ENCODE assay signal across 9 mouse cellular contexts in the genomic region with DNA sequence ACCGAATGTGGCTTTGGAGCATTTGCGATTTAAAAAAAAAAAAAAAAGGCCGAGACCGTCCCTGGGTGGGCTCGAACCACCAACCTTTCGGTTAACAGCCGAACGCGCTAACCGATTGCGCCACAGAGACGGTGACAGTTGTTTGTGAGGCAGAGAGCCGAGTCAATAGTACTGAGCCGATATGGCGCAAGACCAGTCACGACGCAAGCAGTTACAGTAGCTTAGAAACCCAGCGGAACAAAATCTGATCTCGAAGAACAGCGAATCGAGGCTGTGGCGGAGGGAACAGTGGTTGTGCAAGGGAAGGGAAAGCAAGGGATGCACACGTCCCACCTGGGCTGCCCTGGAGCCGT. TPM values are rescaled to one million over a fixed set of nuclear protein-coding genes. Genes with fewer than 3 reads are reported as not detected.
DNase-seq lines count a peak whose midpoint lies in the region; ATAC-seq and TF ChIP-seq lines count a peak whose summit lies in the region.
"Had no signal": no experiment of that assay in that cellular context is flagged by ENCODE, and none has a peak within 500 bp of the region (broad histone marks: within the 10 kb centered on the region; RNA-seq: fewer than 3 reads in every experiment).

No protein-coding gene starts in this region.

- DNase-seq in frontal cortex, adult 2 months (ENCODE audit: extremely low spot score in 1 of 2, low spot score in 1 of 2), result peak; percentile 78 to 96
- DNase-seq in embryonic facial prominence, embryonic 10.5 days (ENCODE audit: low spot score), result peak; percentile 87
- DNase-seq in heart, adult 18-20 months, result peak; percentile 91 to 96
- DNase-seq in kidney, adult 2 months, result peak; percentile 92
- peak; percentile 68 for DNase-seq in limb, embryonic 14.5 days (ENCODE audit: low spot score)
- DNase-seq in spleen, adult 2 months (ENCODE audit: low read depth in 1 of 2, low spot score in 2 of 2), result peak; percentile 75 to 85

- ATAC-seq in frontal cortex, adult (ENCODE audit: low TSS enrichment), result no peak
- no peak for ATAC-seq in limb, embryonic 14.5 days (ENCODE audit: low FRiP score, low read depth)
- ATAC-seq in midbrain, embryonic 16.5 days, result peak; percentile 9

- H3K36me3 ChIP-seq in embryonic facial prominence, embryonic 10.5 days (replicated peaks), result peaks cover 29% of the 10 kb centered on the region
- H3K36me3 ChIP-seq in kidney, adult 2 months (ENCODE audit: control insufficient read depth, insufficient read depth, low read length), result no peaks in the 10 kb centered on the region
- peaks cover 22% of the 10 kb centered on the region for H3K36me3 ChIP-seq in limb, embryonic 14.5 days (ENCODE audit: control insufficient read depth, insufficient read depth, low read length)
- H3K36me3 ChIP-seq in midbrain, embryonic 16.5 days (ENCODE audit: control insufficient read depth, insufficient read depth, low read length), result peaks cover 7% of the 10 kb centered on the region
- peaks cover 6% of the 10 kb centered on the region for H3K36me3 ChIP-seq in spleen, adult 2 months (ENCODE audit: control insufficient read depth, insufficient read depth, low read length)

- H3K9ac ChIP-seq in limb, embryonic 14.5 days (ENCODE audit: low read depth, low read length, severe bottlenecking), result peak overlapping the region; percentile 55
- peak overlapping the region; percentile 78 for H3K9ac ChIP-seq in midbrain, embryonic 16.5 days (ENCODE audit: low read depth, low read length)

- no peak for TF ChIP-seq CTCF in kidney, adult 2 months (conservative IDR thresholded peaks at IDR 0.05; ENCODE audit: insufficient read depth, insufficient read length, low read depth, low read length)
- no peak for TF ChIP-seq CTCF in spleen, adult 2 months (IDR thresholded peaks at IDR 0.05; ENCODE audit: extremely low read depth, insufficient read depth, insufficient read length, insufficient replicate concordance)

- peaks cover 39% of the 10 kb centered on the region for H3K4me1 ChIP-seq in embryonic facial prominence, embryonic 10.5 days
- peaks cover 13% of the 10 kb centered on the region; the same call in 1 of the 2 replicates for H3K4me1 ChIP-seq in kidney, adult 2 months (ENCODE audit: control insufficient read depth, insufficient read depth, low read length)
- peaks cover 23% of the 10 kb centered on the region for H3K4me1 ChIP-seq in limb, embryonic 14.5 days (ENCODE audit: control insufficient read depth, insufficient read depth, low read length)
- H3K4me1 ChIP-seq in midbrain, embryonic 16.5 days (ENCODE audit: control insufficient read depth, insufficient read depth, low read length), result peaks cover 26% of the 10 kb centered on the region
- peaks cover 13% of the 10 kb centered on the region; the same call in 1 of the 2 replicates for H3K4me1 ChIP-seq in spleen, adult 2 months (ENCODE audit: control insufficient read depth, insufficient read depth, insufficient read length)

- peak overlapping the region; percentile 94 for H3K4me3 ChIP-seq in embryonic facial prominence, embryonic 10.5 days
- H3K4me3 ChIP-seq in kidney, adult 2 months (ENCODE audit: insufficient read depth, low read depth, low read length), result peak overlapping the region; percentile 78
- H3K4me3 ChIP-seq in limb, embryonic 14.5 days (replicated peaks; ENCODE audit: low read length), result peak overlapping the region; percentile 81
- H3K4me3 ChIP-seq in midbrain, embryonic 16.5 days (ENCODE audit: low read depth, low read length), result peak overlapping the region; percentile 52
- peak overlapping the region; percentile 85 for H3K4me3 ChIP-seq in spleen, adult 2 months (ENCODE audit: extremely low read depth, insufficient read depth, insufficient read length)

- no peaks in the 10 kb centered on the region; the same call in 1 of the 2 replicates for H3K27me3 ChIP-seq in embryonic facial prominence, embryonic 10.5 days (replicated peaks; ENCODE audit: low read depth, poor library complexity, severe bottlenecking)
- no peaks in the 10 kb centered on the region for H3K27me3 ChIP-seq in kidney, adult 2 months (replicated peaks; ENCODE audit: control insufficient read depth, insufficient read depth, low read length)
- H3K27me3 ChIP-seq in limb, embryonic 14.5 days (ENCODE audit: control insufficient read depth, insufficient read depth, low read length), result no peaks in the 10 kb centered on the region
- no peaks in the 10 kb centered on the region for H3K27me3 ChIP-seq in midbrain, embryonic 16.5 days (ENCODE audit: control insufficient read depth, insufficient read depth, low read depth, low read length)
- peaks cover 13% of the 10 kb centered on the region for H3K27me3 ChIP-seq in spleen, adult 2 months (ENCODE audit: control insufficient read depth, insufficient read depth, low read length)
- H3K27me3 ChIP-seq: Patski had no signal

- peak overlapping the region; percentile 85 for H3K4me2 ChIP-seq in limb, embryonic 14.5 days (replicated peaks; ENCODE audit: low read depth, low read length, severe bottlenecking)
- peak overlapping the region; percentile 66 for H3K4me2 ChIP-seq in midbrain, embryonic 16.5 days (ENCODE audit: low read length)

- no peaks in the 10 kb centered on the region for H3K9me3 ChIP-seq in embryonic facial prominence, embryonic 10.5 days
- H3K9me3 ChIP-seq in limb, embryonic 14.5 days (ENCODE audit: control insufficient read depth, low read length), result no peaks in the 10 kb centered on the region
- no peaks in the 10 kb centered on the region for H3K9me3 ChIP-seq in midbrain, embryonic 16.5 days (replicated peaks; ENCODE audit: control insufficient read depth, low read length, poor library complexity, severe bottlenecking)

- no peak for TF ChIP-seq POLR2A in kidney, adult 2 months (IDR thresholded peaks at IDR 0.05; ENCODE audit: low read depth, low read length)
- TF ChIP-seq POLR2A in limb, embryonic 14.5 days (IDR thresholded peaks at IDR 0.05; ENCODE audit: borderline replicate concordance, extremely low read depth, insufficient read depth, insufficient read length), result no peak
- no peak for TF ChIP-seq POLR2A in spleen, adult 2 months (IDR thresholded peaks at IDR 0.05; ENCODE audit: low read depth, low read length)

- WGBS in embryonic facial prominence, embryonic 10.5 days, result under 1% methylated on average over 24 of the region's 24 CpGs
- under 1% methylated on average over 24 of the region's 24 CpGs for WGBS in kidney, adult 2 months
- 2% methylated on average over 24 of the region's 24 CpGs for WGBS in limb, embryonic 14.5 days
- WGBS in midbrain, embryonic 16.5 days, result under 1% methylated on average over 24 of the region's 24 CpGs
- WGBS in spleen, adult 2 months, result under 1% methylated on average over 24 of the region's 24 CpGs

- peak overlapping the region; percentile 82 for H3K27ac ChIP-seq in embryonic facial prominence, embryonic 10.5 days (replicated peaks)
- peak overlapping the region; percentile 32; the same call in 1 of the 2 replicates for H3K27ac ChIP-seq in kidney, adult 2 months (ENCODE audit: insufficient read depth, low read depth, low read length)
- H3K27ac ChIP-seq in limb, embryonic 14.5 days (replicated peaks; ENCODE audit: low read depth, low read length), result peak overlapping the region; percentile 77
- H3K27ac ChIP-seq in midbrain, embryonic 16.5 days (ENCODE audit: low read length), result peak overlapping the region; percentile 90
- H3K27ac ChIP-seq in spleen, adult 2 months (ENCODE audit: insufficient read depth, low read length), result peak overlapping the region; percentile 67

RNA-seq across cellular contexts. Expression of gene Psmb3, which starts 0.8 kb away (rescaled TPM):
- 241 and 243 TPM in 2 replicates for polyA plus RNA-seq in frontal cortex, adult 2 months (2012; rRNA removed)
- 634 and 654 TPM in 2 replicates for polyA plus RNA-seq in embryonic facial prominence, embryonic 10.5 days (2016; fragmentation: Nextera tagmentation; extraction: Ambion mirVana)
- total RNA-seq in heart, adult 18-20 months (2021), result 100 to 1,000 TPM; 135 to 150 TPM
- 397 and 399 TPM in 2 replicates for polyA plus RNA-seq in kidney, adult 2 months (2012; rRNA removed)
- 368 and 421 TPM in 2 replicates for polyA plus RNA-seq in limb, embryonic 14.5 days (2012; rRNA removed)
- 489 and 508 TPM in 2 replicates for polyA plus RNA-seq in limb, embryonic 14.5 days (2014; fragmentation: Nextera tagmentation; extraction: Ambion mirVana)
- 387 and 401 TPM in 2 replicates for polyA plus RNA-seq in midbrain, embryonic 16.5 days (2015; fragmentation: Nextera tagmentation; extraction: Ambion mirVana)
- 151 and 203 TPM in 2 replicates for polyA plus RNA-seq in spleen, adult 2 months (2012; rRNA removed)

RNA-seq across cellular contexts. Expression of gene Pcgf2, which starts 2.1 kb away (rescaled TPM):
- polyA plus RNA-seq in frontal cortex, adult 2 months (2012; rRNA removed), result 74.6 and 83.8 TPM in 2 replicates
- polyA plus RNA-seq in embryonic facial prominence, embryonic 10.5 days (2016; fragmentation: Nextera tagmentation; extraction: Ambion mirVana), result 23.2 and 24.1 TPM in 2 replicates
- 1 to 10 TPM; 4.8 to 4.9 TPM for total RNA-seq in heart, adult 18-20 months (2021)
- 53.9 and 56.5 TPM in 2 replicates for polyA plus RNA-seq in kidney, adult 2 months (2012; rRNA removed)
- 130 and 179 TPM in 2 replicates for polyA plus RNA-seq in limb, embryonic 14.5 days (2012; rRNA removed)
- polyA plus RNA-seq in limb, embryonic 14.5 days (2014; fragmentation: Nextera tagmentation; extraction: Ambion mirVana), result 18.1 and 21.5 TPM in 2 replicates
- 18.2 and 19.1 TPM in 2 replicates for polyA plus RNA-seq in midbrain, embryonic 16.5 days (2015; fragmentation: Nextera tagmentation; extraction: Ambion mirVana)
- 10.0 and 14.4 TPM in 2 replicates for polyA plus RNA-seq in spleen, adult 2 months (2012; rRNA removed)

RNA-seq across cellular contexts. Expression of gene Cisd3, which starts 16.7 kb away (rescaled TPM):
- 51.9 and 54.8 TPM in 2 replicates for polyA plus RNA-seq in frontal cortex, adult 2 months (2012; rRNA removed)
- 18.2 and 20.0 TPM in 2 replicates for polyA plus RNA-seq in embryonic facial prominence, embryonic 10.5 days (2016; fragmentation: Nextera tagmentation; extraction: Ambion mirVana)
- 100 to 1,000 TPM; 134 to 145 TPM for total RNA-seq in heart, adult 18-20 months (2021)
- polyA plus RNA-seq in kidney, adult 2 months (2012; rRNA removed), result 139 and 149 TPM in 2 replicates
- polyA plus RNA-seq in limb, embryonic 14.5 days (2012; rRNA removed), result 11.7 and 13.3 TPM in 2 replicates
- polyA plus RNA-seq in limb, embryonic 14.5 days (2014; fragmentation: Nextera tagmentation; extraction: Ambion mirVana), result 13.6 and 14.9 TPM in 2 replicates
- polyA plus RNA-seq in midbrain, embryonic 16.5 days (2015; fragmentation: Nextera tagmentation; extraction: Ambion mirVana), result 24.4 and 29.8 TPM in 2 replicates
- 17.3 and 18.5 TPM in 2 replicates for polyA plus RNA-seq in spleen, adult 2 months (2012; rRNA removed)

RNA-seq across cellular contexts. Expression of gene Mllt6, which starts 39.2 kb away (rescaled TPM):
- 74.9 and 84.0 TPM in 2 replicates for polyA plus RNA-seq in frontal cortex, adult 2 months (2012; rRNA removed)
- 2.1 and 2.2 TPM in 2 replicates for polyA plus RNA-seq in embryonic facial prominence, embryonic 10.5 days (2016; fragmentation: Nextera tagmentation; extraction: Ambion mirVana)
- total RNA-seq in heart, adult 18-20 months (2021), result 10 to 100 TPM; 59.5 to 60.0 TPM
- polyA plus RNA-seq in kidney, adult 2 months (2012; rRNA removed), result 36.6 and 40.4 TPM in 2 replicates
- polyA plus RNA-seq in limb, embryonic 14.5 days (2012; rRNA removed), result 28.6 and 36.0 TPM in 2 replicates
- 4.9 and 6.1 TPM in 2 replicates for polyA plus RNA-seq in limb, embryonic 14.5 days (2014; fragmentation: Nextera tagmentation; extraction: Ambion mirVana)
- 3.3 and 3.5 TPM in 2 replicates for polyA plus RNA-seq in midbrain, embryonic 16.5 days (2015; fragmentation: Nextera tagmentation; extraction: Ambion mirVana)
- polyA plus RNA-seq in spleen, adult 2 months (2012; rRNA removed), result 65.8 and 93.7 TPM in 2 replicates

RNA-seq across cellular contexts. Expression of gene Pip4k2b, which starts 42.1 kb away (rescaled TPM):
- polyA plus RNA-seq in frontal cortex, adult 2 months (2012; rRNA removed), result 60.9 and 63.3 TPM in 2 replicates
- 1.9 and 2.1 TPM in 2 replicates for polyA plus RNA-seq in embryonic facial prominence, embryonic 10.5 days (2016; fragmentation: Nextera tagmentation; extraction: Ambion mirVana)
- total RNA-seq in heart, adult 18-20 months (2021), result 10 to 100 TPM; 23.7 to 24.1 TPM
- polyA plus RNA-seq in kidney, adult 2 months (2012; rRNA removed), result 9.2 and 10.6 TPM in 2 replicates
- 34.4 and 37.4 TPM in 2 replicates for polyA plus RNA-seq in limb, embryonic 14.5 days (2012; rRNA removed)
- 2.2 and 2.3 TPM in 2 replicates for polyA plus RNA-seq in limb, embryonic 14.5 days (2014; fragmentation: Nextera tagmentation; extraction: Ambion mirVana)
- polyA plus RNA-seq in midbrain, embryonic 16.5 days (2015; fragmentation: Nextera tagmentation; extraction: Ambion mirVana), result 5.0 and 5.1 TPM in 2 replicates
- 17.6 and 19.1 TPM in 2 replicates for polyA plus RNA-seq in spleen, adult 2 months (2012; rRNA removed)

Comparison
In these comparisons a context has a peak if more than half of its experiments do, and no peak if none do; other contexts are left out.
1. H3K27ac ChIP-seq: peak in every context shown above with its lines; median percentile 90 in midbrain, embryonic 16.5 days; 82 in embryonic facial prominence, embryonic 10.5 days; 77 in limb, embryonic 14.5 days; 67 in spleen, adult 2 months; 32 in kidney, adult 2 months.